Mouse (Mus musculus): ENCODE measurements around the gene Il1r1. TPM values are rescaled to one million over a fixed set of nuclear protein-coding genes. Genes with fewer than 3 reads are reported as not detected.

Gene Il1r1
- total RNA-seq (2012; rRNA removed): 1.4 and 1.5 TPM in 2 replicates
- 1 to 10 TPM in 1 of 2 experiments, not detected in 1; 3.1 TPM for polyA plus RNA-seq (2012; ENCODE audit: insufficient read depth in 1 of 2, insufficient read length in 2 of 2, low read depth in 1 of 2, low replicate concordance in 2 of 2, missing spikeins in 1 of 2)

GRCm38 (mm10) chr1:40224539-40225284, at the start of gene Il1r1:
Il1r1 (plus strand) TSS chr1:40225080.
- TF ChIP-seq NELFE (IDR thresholded peaks at IDR 0.05; ENCODE audit: low read depth, low read length): no peak
- no peak for TF ChIP-seq MAX (IDR thresholded peaks at IDR 0.05; ENCODE audit: low read length)
- peak in 1 of 2 experiments; percentile 64; a peak in 2 of 4 replicates for TF ChIP-seq EP300 (IDR thresholded peaks at IDR 0.05; ENCODE audit: low read depth in 1 of 2, low read length in 2 of 2)
- peak; percentile 63 for TF ChIP-seq MXI1 (IDR thresholded peaks at IDR 0.05; ENCODE audit: low read depth, low read length)
- TF ChIP-seq TAL1 (IDR thresholded peaks at IDR 0.05; ENCODE audit: low read length): no peak
- no peak for TF ChIP-seq SMC3 (IDR thresholded peaks at IDR 0.05; ENCODE audit: low read depth, low read length)
- no peak for TF ChIP-seq MAZ (IDR thresholded peaks at IDR 0.05; ENCODE audit: low read depth, low read length)
- no peak for TF ChIP-seq UBTF (IDR thresholded peaks at IDR 0.05; ENCODE audit: borderline replicate concordance, insufficient read depth, low read depth, low read length)
- TF ChIP-seq POLR2AphosphoS5 (IDR thresholded peaks at IDR 0.05; ENCODE audit: borderline replicate concordance, low read depth, low read length): no peak
- no peak for TF ChIP-seq CTCF (IDR thresholded peaks at IDR 0.05 in 2 of 3, conservative IDR thresholded peaks at IDR 0.05 in 1 of 3; ENCODE audit: control insufficient read depth in 1 of 3, insufficient read depth in 1 of 3, low read depth in 2 of 3, low read length in 3 of 3, poor library complexity in 1 of 3, severe bottlenecking in 1 of 3)
- TF ChIP-seq CHD2 (IDR thresholded peaks at IDR 0.05; ENCODE audit: low read length): no peak
- no peak for TF ChIP-seq ZC3H11A (IDR thresholded peaks at IDR 0.05; ENCODE audit: low read depth, low read length)
- TF ChIP-seq ELF1 (IDR thresholded peaks at IDR 0.05; ENCODE audit: low read depth, low read length): no peak
- TF ChIP-seq MYC (IDR thresholded peaks at IDR 0.05; ENCODE audit: low read depth, low read length): no peak
- TF ChIP-seq ZKSCAN1 (IDR thresholded peaks at IDR 0.05; ENCODE audit: low read depth, low read length): no peak
- no peak for TF ChIP-seq ZMIZ1 (IDR thresholded peaks at IDR 0.05; ENCODE audit: low read depth, low read length)
- TF ChIP-seq JUND (IDR thresholded peaks at IDR 0.05; ENCODE audit: low read depth, low read length): no peak
- TF ChIP-seq ZNF384 (IDR thresholded peaks at IDR 0.05; ENCODE audit: low read depth, low read length): no peak
- peak; percentile 91 for TF ChIP-seq BHLHE40 (IDR thresholded peaks at IDR 0.05; ENCODE audit: borderline replicate concordance, low read depth, low read length)
- TF ChIP-seq SIN3A (IDR thresholded peaks at IDR 0.05; ENCODE audit: low read length): peak; percentile 49
- TF ChIP-seq RCOR1 (IDR thresholded peaks at IDR 0.05; ENCODE audit: low read depth, low read length): no peak
- TF ChIP-seq GATA1 (IDR thresholded peaks at IDR 0.05; ENCODE audit: low read depth, low read length): no peak
- no peak for TF ChIP-seq RAD21 (IDR thresholded peaks at IDR 0.05; ENCODE audit: low read depth, low read length)
- TF ChIP-seq USF2 (IDR thresholded peaks at IDR 0.05; ENCODE audit: borderline replicate concordance in 1 of 2, insufficient read depth in 1 of 2, low read depth in 1 of 2, low read length in 2 of 2): no peak
- TF ChIP-seq HCFC1 (IDR thresholded peaks at IDR 0.05; ENCODE audit: low read depth, low read length): peak; percentile 28; the same call in 1 of the 2 replicates
- TF ChIP-seq TCF12 (IDR thresholded peaks at IDR 0.05; ENCODE audit: low read depth, low read length): peak; percentile 36; the same call in 1 of the 2 replicates
- TF ChIP-seq KAT2A (conservative IDR thresholded peaks at IDR 0.05; ENCODE audit: low read depth, low read length): no peak
- TF ChIP-seq ETS1 (IDR thresholded peaks at IDR 0.05; ENCODE audit: low read depth, low read length): peak; percentile 66
- no peak for TF ChIP-seq MYB (IDR thresholded peaks at IDR 0.05; ENCODE audit: low read depth, low read length)
- TF ChIP-seq TBP (IDR thresholded peaks at IDR 0.05; ENCODE audit: low read depth, low read length): no peak
- no peak for TF ChIP-seq POLR2AphosphoS2 (IDR thresholded peaks at IDR 0.05; ENCODE audit: low read length)
- TF ChIP-seq NRF1 (IDR thresholded peaks at IDR 0.05; ENCODE audit: insufficient read depth, low read depth, low read length, poor library complexity, severe bottlenecking): no peak
- peak; percentile 27 to 34; a peak in 1 of 4 replicates for TF ChIP-seq POLR2A (IDR thresholded peaks at IDR 0.05; ENCODE audit: control insufficient read depth in 1 of 2, insufficient read depth in 1 of 2, low read depth in 1 of 2, low read length in 2 of 2, poor library complexity in 1 of 2)
- TF ChIP-seq E2F4 (IDR thresholded peaks at IDR 0.05; ENCODE audit: borderline replicate concordance, low read depth, low read length): no peak
- Histone ChIP-seq H3K4me3 (ENCODE audit: control insufficient read depth in 1 of 2, insufficient read depth in 1 of 2, low read depth in 2 of 2, low read length in 2 of 2) (peak within 1 kb of the TSS; percentile 80 to 89), H3K9me3 (replicated peaks; ENCODE audit: insufficient read depth, low read length) (no peaks in the 10 kb centered on the region), H3K9ac (ENCODE audit: control insufficient read depth, low read depth, low read length, poor library complexity, severe bottlenecking) (peak within 1 kb of the TSS; percentile 72), H3K27me3 (ENCODE audit: control insufficient read depth in 1 of 2, insufficient read depth in 2 of 2, low read length in 2 of 2) (no peaks in the 10 kb centered on the region), H3K79me2 (ENCODE audit: control insufficient read depth, insufficient read depth, low read length, poor library complexity) (no peaks in the 10 kb centered on the region), H3K4me1 (ENCODE audit: control insufficient read depth in 1 of 2, insufficient read depth in 2 of 2, low read length in 2 of 2) (peaks cover 6 to 14% of the 10 kb centered on the region in 2 experiments), H3K27ac (ENCODE audit: control insufficient read depth, low read depth, low read length) (peak within 1 kb of the TSS; percentile 76), H3K36me3 (ENCODE audit: control insufficient read depth in 1 of 2, insufficient read depth in 2 of 2, low read length in 2 of 2) (peaks cover 0 to 13% of the 10 kb centered on the region in 2 experiments; a peak in 2 of 4 replicates)
- peak; percentile 91 for DNase-seq (ENCODE audit: low read depth, low spot score)

Data from MEL (cell line).